Mouse (Mus musculus): ENCODE data around the gene Ccdc146.
A peak's percentile ranks its signal among the peaks of the same experiment; 100 is the strongest.

Ccdc146 gene

DNA sequence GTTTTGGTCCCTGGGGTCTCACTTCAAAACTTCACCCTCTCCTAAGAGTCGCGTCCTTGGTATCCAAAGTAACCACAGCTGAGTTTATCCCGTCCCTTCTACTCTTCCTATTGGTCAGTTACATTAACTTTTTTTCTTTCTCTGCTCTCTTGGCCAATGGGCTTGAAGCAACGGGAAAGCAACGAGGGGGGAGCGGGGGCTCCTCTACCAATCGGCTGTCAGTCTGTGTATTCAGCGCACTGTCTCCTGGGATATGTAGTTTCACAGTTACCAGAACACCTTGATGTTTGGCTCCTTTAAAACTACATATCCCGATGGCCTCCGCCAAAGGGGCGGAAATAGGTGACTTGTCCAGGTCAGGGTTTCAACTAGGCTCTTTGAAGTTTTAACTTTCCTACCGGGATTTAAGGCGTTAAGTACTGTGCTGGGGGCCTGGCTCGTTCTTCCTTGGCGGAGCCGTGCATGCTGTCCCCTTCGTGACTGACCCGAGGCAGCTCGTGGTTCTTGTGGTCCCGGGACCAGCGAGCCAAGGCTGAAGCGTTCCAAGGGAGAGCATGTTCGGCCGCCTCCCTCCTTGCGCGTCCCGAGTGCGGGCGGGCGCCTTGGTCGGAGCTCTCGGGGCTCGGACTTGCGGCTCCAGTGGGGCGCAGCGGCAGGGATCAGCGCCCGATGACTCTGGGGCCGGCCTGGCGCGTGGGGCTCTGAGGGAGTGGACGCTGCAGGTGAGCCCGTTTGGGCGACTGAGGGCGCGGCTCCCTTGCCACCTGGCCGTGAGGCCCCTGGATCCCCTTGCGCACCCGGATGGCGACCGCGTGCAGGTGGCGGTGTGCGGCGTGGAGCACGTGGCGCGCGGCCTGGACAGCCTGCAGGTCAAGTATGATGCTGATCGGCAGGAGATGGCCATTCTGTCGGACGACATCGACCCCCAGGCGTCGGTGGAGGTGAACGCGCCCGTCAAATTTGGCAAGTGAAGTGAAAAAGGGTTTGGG lies at the start of gene Ccdc146, which contains the start of gene Fam185a:
Ccdc146 (minus strand) TSS at position 64 of the 989 bp plus-strand sequence.
Fam185a (plus strand) TSS at position 345 of the 989 bp plus-strand sequence.
- peak; percentile 94 to 96 for DNase-seq (ENCODE audit: low spot score in 2 of 2)

DNA sequence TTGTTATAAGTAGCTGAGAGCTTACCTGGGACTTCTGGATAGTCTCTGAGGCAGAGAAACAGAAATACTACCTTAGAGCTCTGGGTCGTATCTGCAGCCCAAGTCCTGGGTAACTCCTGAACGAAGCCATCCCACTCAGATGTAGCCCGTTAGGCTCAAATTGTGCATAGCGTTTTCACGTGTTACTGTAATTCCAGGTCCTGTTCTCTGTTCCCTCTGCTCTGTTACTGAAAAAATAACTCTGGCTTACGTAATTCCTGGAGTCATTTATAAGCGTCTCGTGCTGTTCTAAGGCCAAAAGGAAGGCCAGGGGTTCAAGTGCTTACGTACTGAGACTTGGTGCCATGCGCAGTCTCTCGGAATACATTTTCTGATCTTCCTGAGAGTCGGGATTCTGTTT lies 43.6 kb upstream of the Ccdc146 start:
- DNase-seq (ENCODE audit: low spot score in 2 of 2) = no peak

DNA sequence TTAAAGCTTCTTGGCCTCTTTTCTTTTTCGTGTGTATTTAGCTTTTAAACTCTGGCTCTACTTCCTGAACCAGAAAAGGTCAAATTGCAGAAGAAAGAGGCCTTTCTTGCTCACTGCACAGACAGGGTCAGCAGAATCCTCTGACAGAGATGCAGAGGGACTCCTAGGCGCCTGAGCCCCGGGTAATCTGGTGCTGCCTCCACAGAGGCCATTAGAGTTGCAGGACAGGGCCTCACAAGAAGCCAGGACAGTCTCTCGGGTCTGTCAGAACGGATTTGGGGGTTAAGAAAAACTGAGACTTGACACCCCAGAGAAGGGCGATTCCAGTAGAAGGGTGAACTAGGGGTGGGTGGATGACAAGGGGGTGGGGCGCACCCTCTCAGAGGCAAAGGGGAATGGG lies 42.9 kb upstream of the Ccdc146 start:
- DNase-seq (ENCODE audit: low spot score in 2 of 2) = no peak

DNA sequence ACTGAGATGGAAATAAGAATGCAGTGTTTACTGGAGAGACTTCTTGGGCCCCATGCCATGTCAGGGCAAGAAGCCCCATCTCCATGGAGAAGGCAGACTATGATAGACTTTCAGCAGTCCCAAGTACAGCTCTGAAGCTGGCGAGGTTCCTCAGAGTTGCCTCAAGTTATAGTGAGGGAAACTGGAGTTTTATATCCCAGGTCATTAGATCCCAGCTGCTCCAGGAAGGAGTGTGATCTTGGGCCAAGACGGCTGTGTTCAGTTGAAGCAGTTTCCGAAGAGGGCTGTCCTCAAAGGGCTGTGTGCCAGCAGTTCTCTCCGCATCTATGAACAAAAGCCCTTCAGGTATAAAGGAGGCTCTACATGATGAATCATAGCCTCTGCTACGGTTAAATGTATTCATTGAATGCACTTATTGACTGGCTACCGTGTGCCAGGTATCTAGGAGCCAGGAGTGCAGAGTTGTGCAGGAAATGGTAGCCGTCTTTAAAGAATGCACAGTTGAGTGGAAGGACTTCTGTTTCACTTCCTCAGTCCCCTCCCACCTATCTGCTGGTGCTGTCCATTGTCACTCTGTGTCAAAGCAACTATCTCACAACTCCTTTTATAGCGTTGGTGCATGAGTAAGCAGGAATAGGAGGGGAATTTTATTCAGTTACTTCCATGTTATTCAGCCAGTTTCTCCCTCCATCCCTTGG lies 16.5 kb upstream of the Ccdc146 start:
- peak; percentile 39 to 45 for DNase-seq (ENCODE audit: low spot score in 2 of 2)

DNA sequence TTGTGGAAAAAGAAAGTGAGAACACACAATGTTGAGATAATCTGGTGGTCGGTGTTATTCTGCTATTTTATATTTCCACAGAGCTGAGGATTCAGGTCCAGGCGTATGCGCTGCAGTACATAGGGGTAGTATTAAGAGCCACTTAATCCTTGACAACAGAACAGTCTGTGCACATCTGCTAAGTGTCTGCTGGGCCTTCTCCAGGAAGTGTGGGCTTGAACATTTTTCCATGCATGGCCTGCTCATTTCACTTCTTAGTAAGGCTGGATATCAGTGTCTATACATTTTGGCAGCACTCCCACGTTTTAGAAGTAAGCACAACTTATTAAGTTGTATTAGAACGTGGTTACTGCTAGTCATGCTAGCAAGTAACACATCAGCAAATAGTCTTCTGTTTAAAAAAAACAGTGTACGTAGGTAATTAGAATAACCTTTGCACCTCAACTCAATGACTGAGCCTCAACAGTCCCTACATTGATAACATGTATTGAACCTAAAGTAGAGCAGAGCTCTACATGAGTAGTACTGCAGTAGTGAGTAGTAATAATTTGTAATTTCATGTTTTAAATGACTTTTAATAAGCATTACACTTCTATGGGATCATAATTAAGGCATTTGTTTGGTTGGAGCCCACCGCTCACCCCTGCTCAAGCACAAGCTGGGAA lies 15.1 kb upstream of the Ccdc146 start:
- DNase-seq (ENCODE audit: low spot score in 2 of 2) = no peak

DNA sequence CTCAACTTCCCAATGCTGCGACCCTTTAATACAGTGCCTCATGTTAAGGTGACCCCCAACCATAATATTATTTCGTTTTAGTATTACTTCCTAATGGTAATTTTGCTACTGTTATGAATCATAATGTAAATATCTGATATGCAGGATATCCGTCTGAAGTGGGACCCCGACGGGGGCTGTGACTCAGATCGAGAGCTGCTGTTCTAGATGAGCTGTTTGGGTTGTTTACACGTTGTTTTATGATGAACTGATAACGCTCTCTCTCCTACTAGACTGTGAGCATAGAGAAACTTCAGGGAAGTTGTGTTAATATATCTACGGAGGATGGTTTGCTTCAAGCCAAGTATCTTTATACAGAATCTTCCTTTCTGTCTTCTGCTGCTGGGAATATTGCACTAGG lies 14.0 kb upstream of the Ccdc146 start:
- DNase-seq (ENCODE audit: low spot score in 2 of 2) = no peak

DNA sequence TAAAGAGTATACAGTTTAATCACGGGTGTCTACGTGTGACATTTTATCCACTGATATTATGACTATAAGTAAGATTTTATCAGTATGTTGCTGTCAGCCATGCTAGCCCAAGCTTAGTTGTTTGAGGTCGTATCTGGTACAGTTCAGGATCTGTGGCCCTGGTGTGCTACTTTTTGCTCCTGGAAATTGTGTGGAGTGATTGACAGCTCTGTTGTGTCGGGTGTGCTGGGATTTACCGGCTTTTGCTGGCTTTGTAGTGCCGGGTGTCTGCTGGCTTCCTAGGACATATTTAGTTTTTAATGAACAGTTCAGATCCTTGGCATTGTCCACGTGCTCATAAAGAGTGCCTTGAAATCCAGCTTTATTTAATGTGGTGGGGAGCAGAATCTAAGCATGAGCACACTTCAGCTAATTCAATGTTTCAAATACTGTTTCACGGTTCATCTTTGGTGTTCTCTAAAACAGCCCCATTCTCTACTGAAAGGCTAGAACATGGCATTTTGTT lies 12.0 kb upstream of the Ccdc146 start:
- no peak for DNase-seq (ENCODE audit: low spot score in 2 of 2)

DNA sequence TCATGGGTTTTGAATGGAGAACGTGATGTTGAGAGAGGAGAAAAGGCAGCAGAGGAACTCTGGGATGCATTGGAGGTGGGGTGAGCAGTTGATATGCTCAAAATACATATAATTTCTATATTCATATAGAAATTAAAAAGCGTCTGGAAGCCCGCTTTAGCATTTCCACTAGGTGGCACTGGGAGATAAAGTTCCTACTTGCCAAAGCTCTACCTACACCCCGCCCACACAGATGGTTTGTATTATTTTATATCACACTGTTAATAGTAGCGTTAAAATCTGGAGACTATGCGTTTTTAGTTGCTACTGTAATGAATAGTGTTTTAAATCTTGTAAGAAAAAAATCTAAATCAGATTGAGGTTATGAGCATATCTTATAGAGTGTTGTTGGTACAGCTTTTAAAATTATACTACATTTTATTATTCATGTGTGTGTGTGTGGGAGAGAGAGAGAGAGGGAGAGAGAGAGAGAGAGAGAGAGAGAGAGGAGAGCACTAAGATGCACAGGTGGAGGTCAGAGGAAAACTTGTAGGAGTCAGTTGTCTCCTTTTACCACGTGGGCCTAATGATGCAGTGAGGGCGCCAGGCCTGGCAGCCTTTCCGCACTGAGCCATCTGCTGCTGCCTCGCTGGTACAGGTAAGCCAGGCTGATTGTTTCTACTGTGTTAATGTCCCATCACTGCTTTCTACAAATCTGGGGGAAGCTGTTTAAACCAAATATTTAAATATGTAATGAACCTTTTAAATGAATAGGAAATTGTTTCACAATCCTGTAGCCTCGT lies 9.9 kb upstream of the Ccdc146 start:
- no peak for DNase-seq (ENCODE audit: low spot score in 2 of 2)

DNA sequence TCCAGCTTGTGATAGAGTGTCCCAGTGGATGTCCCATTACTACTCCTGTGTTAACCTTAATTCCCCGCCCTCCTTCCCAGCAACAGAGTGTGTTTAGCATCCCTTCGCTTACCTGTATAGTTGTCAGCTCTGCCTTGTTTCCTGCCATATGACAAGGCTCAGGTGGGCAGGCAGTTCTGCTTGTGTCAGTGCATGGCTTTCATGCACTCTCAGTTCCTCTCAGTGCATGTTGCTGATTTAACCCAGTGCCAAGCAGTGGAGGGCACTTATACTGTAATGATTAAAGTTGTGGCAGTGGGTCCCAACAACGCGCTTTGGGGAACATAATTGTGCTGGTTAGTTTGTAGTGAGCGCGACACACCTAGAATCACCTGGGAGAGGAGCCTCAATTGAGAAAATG lies 2.2 kb upstream of the Ccdc146 start:
- DNase-seq (ENCODE audit: low spot score in 2 of 2) = peak; percentile 27 to 35

DNA sequence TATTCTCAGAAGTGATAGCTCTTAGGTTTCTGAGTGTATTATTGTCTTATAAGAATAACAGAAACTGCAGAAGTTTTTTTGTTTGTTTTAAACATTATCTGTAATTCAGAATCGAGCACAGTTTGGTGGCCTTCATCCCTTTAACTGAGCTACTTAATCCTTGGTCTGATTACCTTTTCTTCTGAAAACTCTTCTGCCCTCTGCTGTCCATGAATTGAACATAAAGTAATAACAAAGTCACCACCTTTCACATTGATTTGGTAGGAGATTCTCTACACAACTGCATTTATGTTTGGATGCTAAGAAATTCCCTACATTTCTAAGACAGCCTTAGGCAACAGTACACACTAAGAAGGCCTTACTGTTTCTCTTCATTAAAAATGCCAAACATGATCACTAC lies 3.9 kb downstream of the Ccdc146 start:
- DNase-seq (ENCODE audit: low spot score in 2 of 2) = peak in 1 of 2 experiments; percentile 60

DNA sequence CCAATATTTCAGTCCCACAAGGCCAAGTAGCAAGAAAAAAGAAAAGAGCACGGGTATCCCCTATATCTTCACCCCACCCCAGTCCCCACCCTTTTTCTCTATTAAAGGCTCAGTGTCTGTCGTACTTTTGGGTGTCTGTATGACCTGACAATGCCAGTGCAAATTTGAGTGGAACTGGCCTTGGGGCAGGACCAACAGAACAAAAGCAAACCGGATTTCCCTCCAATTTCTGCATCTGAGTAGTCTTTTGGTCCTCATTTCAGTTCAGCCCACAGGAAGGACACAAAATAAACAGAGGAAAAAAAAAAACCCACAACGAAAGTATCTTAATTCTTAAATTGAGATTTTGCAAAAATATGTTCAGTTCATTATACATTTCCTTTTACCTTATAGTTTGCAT lies 5.9 kb downstream of the Ccdc146 start:
- DNase-seq (ENCODE audit: low spot score in 2 of 2) = no peak

DNA sequence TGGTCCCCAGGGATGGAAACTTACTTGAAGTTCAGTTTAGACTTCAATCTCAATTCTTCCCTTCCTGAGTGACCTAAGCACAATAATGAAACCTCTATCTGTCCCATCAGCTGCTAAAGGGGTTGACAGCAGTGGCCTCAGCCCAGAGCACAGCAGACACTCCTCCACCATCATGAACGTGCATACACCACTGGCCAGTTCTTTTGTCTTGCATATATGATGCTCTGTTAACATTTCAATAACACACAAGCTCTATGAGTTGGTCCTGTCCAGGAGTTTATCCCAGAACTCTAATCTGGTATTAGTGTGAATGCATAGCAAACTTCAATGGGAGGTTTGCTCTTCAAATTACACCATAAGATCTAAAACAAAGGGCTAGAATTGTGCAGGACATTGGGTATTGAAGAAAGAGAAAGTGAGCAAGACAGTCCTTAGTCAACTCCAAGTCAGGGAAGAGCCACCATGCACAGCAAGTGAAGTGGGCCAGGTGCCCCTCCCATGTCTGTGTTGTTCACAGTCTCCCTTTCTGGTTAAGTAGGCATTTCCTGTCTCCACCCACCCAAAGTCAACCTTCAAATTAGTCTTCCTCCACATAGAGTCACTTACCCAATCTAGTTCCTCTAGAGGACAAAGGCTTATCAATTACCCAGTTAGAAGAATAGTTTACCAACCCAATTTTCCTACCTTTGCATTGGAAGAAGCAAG lies 10.2 kb downstream of the Ccdc146 start:
- peak; percentile 47 to 63 for DNase-seq (ENCODE audit: low spot score in 2 of 2)

DNA sequence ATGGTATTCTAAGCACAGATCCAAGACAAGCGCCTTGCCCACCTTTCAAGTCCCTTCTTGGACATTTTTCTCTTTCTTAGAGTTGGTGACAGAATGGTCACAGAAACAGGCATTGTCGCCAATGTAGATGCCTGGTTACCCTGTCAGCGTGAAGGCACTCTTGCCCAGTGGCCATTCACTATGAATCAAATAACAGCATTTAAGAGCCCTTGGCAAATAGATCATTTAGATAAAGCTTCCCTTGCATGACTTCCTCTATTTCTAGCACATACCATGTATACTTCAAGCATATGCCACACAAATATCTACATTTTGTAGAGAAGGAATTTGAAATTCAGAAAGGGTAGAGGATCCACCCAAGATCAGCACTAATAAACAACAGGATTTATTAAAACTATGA lies 11.2 kb downstream of the Ccdc146 start:
- DNase-seq (ENCODE audit: low spot score in 2 of 2) = no peak

DNA sequence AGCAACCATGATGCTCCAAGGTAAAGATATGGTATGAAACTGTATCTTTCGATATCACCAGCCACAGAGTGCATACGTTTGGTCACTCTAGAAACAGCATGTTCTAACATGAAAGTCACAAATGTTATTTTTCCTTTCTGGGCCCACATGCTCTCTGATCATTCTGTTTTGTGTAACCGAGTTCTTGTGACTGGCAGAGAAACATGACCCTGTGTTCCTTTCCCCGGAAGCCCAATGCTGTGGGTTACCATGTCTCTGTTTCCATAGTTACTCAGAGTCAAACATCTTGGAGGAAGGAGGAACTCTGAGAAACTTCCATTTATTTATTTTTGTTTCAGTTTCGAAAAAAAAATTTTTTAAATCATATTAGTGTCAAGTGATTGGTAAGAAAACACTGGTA lies 12.4 kb downstream of the Ccdc146 start:
- DNase-seq (ENCODE audit: low spot score in 2 of 2) = peak; percentile 30 to 32

DNA sequence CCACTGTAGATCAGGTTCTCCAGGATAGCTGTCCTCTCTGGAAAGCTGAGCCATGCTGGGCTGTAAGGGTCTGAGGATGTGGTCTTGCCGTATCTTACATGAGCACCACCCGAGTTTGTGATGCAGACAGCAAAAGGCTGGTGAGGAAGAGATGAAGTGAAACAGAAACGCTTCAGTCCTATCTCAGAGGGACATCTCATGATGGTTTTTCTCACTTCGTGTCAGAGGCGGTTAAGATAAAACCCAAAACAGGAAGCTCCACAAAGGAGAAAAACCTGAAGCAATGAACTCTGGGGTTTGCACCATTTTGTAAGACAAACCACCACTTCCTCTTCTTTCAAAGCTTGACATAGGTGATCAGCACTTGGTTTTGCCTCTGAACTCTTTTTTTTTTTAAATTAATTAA lies 13.2 kb downstream of the Ccdc146 start:
- peak; percentile 83 to 89 for DNase-seq (ENCODE audit: low spot score in 2 of 2)

DNA sequence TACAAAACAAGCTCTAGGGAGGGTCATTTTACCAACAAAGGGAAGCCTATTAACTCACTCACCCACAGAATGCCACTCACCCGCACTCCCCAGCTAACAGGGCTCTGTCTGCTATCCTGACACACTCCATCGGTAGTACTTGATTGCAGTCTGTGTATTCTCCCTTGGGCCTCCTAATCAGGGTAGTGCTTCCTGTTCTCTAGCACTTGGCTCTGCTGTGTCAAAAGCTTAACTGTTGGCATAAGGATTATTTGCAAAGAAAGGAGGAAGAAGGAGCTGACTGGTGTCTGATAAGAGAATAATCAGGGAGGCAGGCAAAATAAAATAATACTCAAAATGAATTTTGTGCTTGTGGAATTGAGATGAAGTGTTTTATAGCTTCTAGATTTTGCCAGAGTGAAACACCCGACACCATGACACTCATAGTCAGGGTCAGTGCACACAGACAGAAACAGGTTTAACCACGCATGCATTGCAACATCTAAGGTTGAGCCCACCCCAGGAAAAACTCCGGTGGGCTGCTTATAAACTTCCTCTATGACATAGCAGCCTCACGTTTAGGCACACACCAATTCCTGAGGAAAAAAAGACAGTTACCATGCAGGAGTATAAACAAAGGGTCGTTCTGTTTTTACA lies 29.2 kb downstream of the Ccdc146 start:
- no peak for DNase-seq (ENCODE audit: low spot score in 2 of 2)

DNA sequence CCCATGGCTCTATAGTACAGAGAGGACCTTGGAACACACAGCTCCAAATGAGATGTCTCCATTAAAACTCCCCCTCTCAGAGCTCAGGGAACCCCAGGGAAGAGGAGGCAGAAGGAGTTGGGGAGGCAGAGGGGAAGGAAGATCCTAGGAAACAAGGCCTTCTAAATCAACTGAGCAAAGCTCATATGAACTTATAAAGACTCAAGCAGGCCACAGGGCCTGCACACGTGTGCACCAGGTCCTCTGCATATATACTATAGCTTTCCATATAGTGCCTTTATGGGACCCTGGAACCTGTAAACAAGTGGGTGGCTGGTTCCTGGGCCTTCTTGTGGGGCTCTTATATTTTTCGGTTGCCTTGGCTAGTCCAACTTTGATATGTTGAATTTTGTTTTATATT lies 29.9 kb downstream of the Ccdc146 start:
- DNase-seq (ENCODE audit: low spot score in 2 of 2) = no peak

DNA sequence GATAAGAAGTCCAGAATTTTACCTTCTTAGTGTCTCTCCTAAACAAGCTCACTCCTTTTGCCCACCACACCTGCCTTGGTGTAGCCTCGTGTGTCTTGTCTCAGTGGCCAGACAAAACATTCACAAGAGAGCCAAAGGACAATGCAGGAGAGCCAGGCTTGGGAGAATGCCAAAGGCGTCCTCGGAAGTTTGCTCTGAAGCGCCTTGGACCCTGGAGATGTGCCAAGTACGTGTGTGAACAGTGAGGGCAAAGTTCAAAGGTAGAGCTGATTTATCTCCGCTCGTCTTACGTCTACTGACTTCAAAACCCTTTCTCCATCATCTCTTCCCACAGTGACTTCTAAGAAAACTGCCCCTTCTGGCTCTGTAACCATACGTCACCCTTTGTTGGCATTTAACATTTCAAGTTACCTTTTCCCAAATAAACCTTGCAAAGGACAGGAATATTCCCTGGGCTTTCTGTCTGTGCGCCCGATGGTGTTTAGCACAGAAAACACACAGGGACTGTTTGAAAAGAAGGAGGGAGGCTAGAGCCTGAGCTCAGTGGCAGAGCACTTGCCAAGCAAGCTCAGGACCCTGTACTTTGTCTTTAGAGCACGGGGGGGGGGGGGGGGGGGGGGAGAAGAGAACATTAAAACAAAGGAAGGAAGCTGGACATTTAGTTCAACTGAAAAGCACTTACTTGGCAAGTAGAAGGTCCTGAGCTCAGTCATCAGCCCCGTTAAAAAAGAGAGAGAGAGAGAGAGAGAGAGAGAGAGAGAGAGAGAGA lies 32.7 kb downstream of the Ccdc146 start:
- no peak for DNase-seq (ENCODE audit: low spot score in 2 of 2)

DNA sequence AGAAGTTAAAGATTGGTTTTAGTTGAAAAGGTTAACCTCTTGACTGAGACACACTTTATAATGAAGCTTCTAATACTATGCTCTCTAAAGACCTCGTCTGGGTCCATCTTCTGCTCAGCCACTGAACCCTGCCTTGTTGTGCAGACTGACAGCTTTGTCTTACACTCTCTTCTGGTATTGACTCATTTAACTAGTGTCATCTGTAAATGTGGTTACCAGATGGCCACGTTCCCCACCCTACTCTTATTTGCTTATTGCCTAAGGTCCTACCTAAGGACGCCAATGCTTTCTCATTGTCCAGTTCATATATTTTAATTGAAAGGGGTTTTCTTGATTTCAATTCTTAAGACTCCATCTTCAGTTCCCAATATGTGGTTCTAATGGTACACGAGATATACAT lies 35.6 kb downstream of the Ccdc146 start:
- no peak for DNase-seq (ENCODE audit: low spot score in 2 of 2)
